Mouse (Mus musculus) intestine, embryonic 14.5 days (tissue): ENCODE data around the gene Gm11168. TPM values are rescaled to one million over a fixed set of nuclear protein-coding genes. Genes with fewer than 3 reads are reported as not detected.
"Not testable (repeated sequence)": the region's sequence is repeated elsewhere in the genome, so short reads cannot be mapped to it uniquely, and the experiment has no call there.

ENCODE experiments used
- ATAC-seq: fragments of 200-750 bp; cut with Nextera tagmentation; replicated peaks from 2 replicates; pipeline ENCODE4 v1.8.0; 2017; ENCODE audit warnings: low read depth, moderate number of reproducible peaks, moderate TSS enrichment, moderate library complexity; ENCODE audit not compliant: low FRiP score, low TSS enrichment
- DNase-seq: peaks from one replicate; pipeline ENCODE4 v3.0.0-alpha.2; 2018; ENCODE audit warnings: low spot score
- H3K27ac ChIP-seq: fragments of 300-500 bp; sonication (generic); 2 replicates; pipeline ENCODE4 v1.5.1; 2014; ENCODE audit warnings: low read depth, mild to moderate bottlenecking, control low read depth
- H3K27me3 ChIP-seq: fragments of 300-500 bp; sonication (generic); replicated peaks from 2 replicates; pipeline ENCODE4 v1.6.1; 2014; ENCODE audit warnings: low read length, control low read depth; ENCODE audit not compliant: control insufficient read depth, insufficient read depth
- H3K36me3 ChIP-seq: fragments of 300-500 bp; sonication (generic); 2 replicates; pipeline ENCODE4 v1.6.1; 2014; ENCODE audit warnings: low read length, control low read depth; ENCODE audit not compliant: control insufficient read depth, insufficient read depth
- H3K4me1 ChIP-seq: fragments of 300-500 bp; sonication (generic); replicated peaks from 2 replicates; pipeline ENCODE4 v1.6.1; 2014; ENCODE audit warnings: low read length, control low read depth, mixed read lengths; ENCODE audit not compliant: control insufficient read depth, insufficient read depth
- H3K4me2 ChIP-seq: fragments of 300-500 bp; sonication (generic); 2 replicates; pipeline ENCODE4 v1.6.1; 2014; ENCODE audit warnings: low read length
- H3K4me3 ChIP-seq: fragments of 300-500 bp; sonication (generic); 2 replicates; pipeline ENCODE4 v1.5.1; 2014; ENCODE audit warnings: low read depth, low read length, control low read depth, mixed read lengths
- H3K9ac ChIP-seq: fragments of 300-500 bp; sonication (generic); 2 replicates; pipeline ENCODE4 v1.6.1; 2014; ENCODE audit warnings: mild to moderate bottlenecking, low read length
- H3K9me3 ChIP-seq: fragments of 300-500 bp; sonication (generic); 2 replicates; pipeline ENCODE4 v1.6.1; 2016; ENCODE audit warnings: low read length, control low read depth; ENCODE audit not compliant: control insufficient read depth
- WGBS: fragments of 180-500 bp; shearing (Covaris S2); extraction: QIAGEN DNeasy Blood & Tissue Kit; methylation state at CpG from one replicate; pipeline ENCODE4 v1.1.7; 2014; 5-methylcytosine and 5-hydroxymethylcytosine counted together
- microRNA-seq: library from miRNA; unstranded; fragments of <30 nt; microRNA quantifications from one replicate; pipeline ENCODE4, GENCODE M21; 2016
- polyA plus RNA-seq: library from polyadenylated mRNA; unstranded; fragments of >200 nt; fragmentation: Nextera tagmentation; extraction: Ambion mirVana; gene quantifications from 2 replicates; pipeline ENCODE4 v1.2.1, GENCODE M21; 2014

The Gm11168 gene
- polyA plus RNA-seq, 1 experiment from 2014 or later: not detected

DNA sequence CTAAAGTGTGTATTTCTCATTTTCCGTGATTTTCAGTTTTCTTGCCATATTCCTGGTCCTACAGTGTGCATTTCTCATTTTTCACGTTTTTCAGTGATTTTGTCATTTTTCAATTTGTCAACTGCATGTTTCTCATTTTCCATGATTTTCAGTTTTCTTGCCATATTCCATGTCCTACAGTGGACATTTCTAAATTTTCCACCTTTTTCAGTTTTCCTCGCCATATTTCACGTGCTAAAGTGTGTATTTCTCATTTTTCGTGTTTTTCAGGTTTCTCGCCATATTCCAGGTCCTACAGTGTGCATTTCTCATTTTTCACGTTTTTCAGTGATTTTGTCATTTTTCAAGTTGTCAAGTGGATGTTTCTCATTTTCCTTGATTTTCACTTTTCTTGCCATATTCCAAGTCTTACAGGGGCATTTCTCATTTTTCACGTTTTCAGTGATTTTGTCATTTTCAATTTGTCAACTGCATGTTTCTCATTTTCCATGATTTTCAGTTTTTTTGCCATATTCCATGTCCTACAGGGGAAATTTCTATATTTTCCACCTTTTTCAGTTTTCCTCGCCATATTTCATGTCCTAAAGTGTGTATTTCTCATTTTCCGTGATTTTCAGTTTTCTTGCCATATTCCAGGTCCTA lies 27.7 kb downstream of the Gm11168 start:
- peak; percentile 89 for DNase-seq
- H3K4me1 ChIP-seq, H3K9me3 ChIP-seq, H3K36me3 ChIP-seq, H3K4me3 ChIP-seq, H3K4me2 ChIP-seq, H3K9ac ChIP-seq, ATAC-seq, H3K27ac ChIP-seq, H3K27me3 ChIP-seq: not testable (repeated sequence)
- 63% methylated on average over 2 of the region's 10 CpGs for WGBS

DNA sequence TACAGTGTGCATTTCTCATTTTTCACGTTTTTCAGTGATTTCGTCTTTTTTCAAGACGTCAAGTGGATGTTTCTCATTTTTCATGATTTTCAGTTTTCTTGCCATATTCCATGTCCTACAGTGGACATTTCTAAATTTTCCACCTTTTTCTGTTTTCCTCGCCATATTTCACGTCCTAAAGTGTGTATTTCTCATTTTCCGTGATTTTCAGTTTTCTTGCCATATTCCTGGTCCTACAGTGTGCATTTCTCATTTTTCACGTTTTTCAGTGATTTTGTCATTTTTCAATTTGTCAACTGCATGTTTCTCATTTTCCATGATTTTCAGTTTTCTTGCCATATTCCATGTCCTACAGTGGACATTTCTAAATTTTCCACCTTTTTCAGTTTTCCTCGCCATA lies 31.2 kb downstream of the Gm11168 start, which contains the start of gene Gm17535:
Gene Gm17535, plus strand, starts transcription at position 301 of the 400 bp plus-strand sequence.
- H3K4me2 ChIP-seq, H3K27me3 ChIP-seq, H3K9me3 ChIP-seq, H3K4me3 ChIP-seq, H3K36me3 ChIP-seq, H3K9ac ChIP-seq, ATAC-seq, DNase-seq, H3K4me1 ChIP-seq, H3K27ac ChIP-seq: not testable (repeated sequence)
- no CpG with 5 or more reads among the region's 8 CpGs for WGBS

DNA sequence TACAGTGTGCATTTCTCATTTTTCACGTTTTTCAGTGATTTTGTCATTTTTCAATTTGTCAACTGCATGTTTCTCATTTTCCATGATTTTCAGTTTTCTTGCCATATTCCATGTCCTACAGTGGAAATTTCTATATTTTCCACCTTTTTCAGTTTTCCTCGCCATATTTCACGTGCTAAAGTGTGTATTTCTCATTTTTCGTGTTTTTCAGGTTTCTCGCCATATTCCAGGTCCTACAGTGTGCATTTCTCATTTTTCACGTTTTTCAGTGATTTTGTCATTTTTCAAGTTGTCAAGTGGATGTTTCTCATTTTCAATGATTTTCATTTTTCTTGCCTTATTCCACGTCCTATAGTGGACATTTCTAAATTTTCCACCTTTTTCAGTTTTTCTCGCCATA lies 33.4 kb downstream of the Gm11168 start, which contains the start of gene Gm10715:
Gene Gm10715, plus strand, starts transcription at position 301 of the 400 bp plus-strand sequence.
- H3K4me3 ChIP-seq, H3K4me2 ChIP-seq, DNase-seq, H3K36me3 ChIP-seq, H3K9ac ChIP-seq, H3K27me3 ChIP-seq, ATAC-seq, H3K4me1 ChIP-seq, H3K9me3 ChIP-seq, H3K27ac ChIP-seq: not testable (repeated sequence)
- WGBS: 74% methylated on average over 6 of the region's 8 CpGs

DNA sequence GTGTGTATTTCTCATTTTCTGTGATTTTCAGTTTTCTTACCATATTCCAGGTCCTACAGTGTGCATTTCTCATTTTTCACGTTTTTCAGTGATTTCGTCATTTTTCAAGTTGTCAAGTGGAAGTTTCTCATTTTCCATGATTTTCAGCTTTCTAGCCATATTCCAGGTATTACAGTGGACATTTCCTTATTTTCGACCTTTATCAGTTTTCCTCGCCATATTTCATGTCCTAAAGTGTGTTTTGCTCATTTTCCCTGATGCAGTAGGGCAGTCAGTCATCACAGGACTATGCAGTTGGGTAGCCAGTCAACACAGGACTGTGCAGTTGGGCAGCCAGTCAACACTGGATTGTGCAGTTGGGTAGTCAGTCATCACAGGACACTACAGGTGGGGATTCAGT lies 35.0 kb downstream of the Gm11168 start:
- H3K4me3 ChIP-seq, H3K36me3 ChIP-seq, ATAC-seq, H3K27me3 ChIP-seq, H3K4me1 ChIP-seq, H3K9ac ChIP-seq, H3K9me3 ChIP-seq, DNase-seq, H3K27ac ChIP-seq, H3K4me2 ChIP-seq: not testable (repeated sequence)
- 60% methylated on average over 4 of the region's 4 CpGs for WGBS

Small RNAs within 50 kb of the gene (microRNA-seq; reads per million reads assigned to microRNA genes)
- not detected for gene Mir101c

Other genes starting within 250 kb of the Gm11168 start
- not detected in 2 replicates for gene Gm10722, start 2.4 kb upstream of the Gm11168 start, polyA plus RNA-seq
- gene Gm10721, start 9.8 kb downstream of the Gm11168 start, polyA plus RNA-seq: not detected in 2 replicates
- not detected in 2 replicates for gene Gm10720, start 12.3 kb downstream of the Gm11168 start, polyA plus RNA-seq
- gene Gm10719, start 14.1 kb downstream of the Gm11168 start, polyA plus RNA-seq: not detected in 2 replicates
- gene Gm10718, start 20.2 kb downstream of the Gm11168 start, polyA plus RNA-seq: 0.32 and 0.81 TPM in 2 replicates
- not detected in 2 replicates for gene Gm10717, start 22.1 kb downstream of the Gm11168 start, polyA plus RNA-seq
- gene Gm17535, start 31.3 kb downstream of the Gm11168 start, polyA plus RNA-seq: not detected in 2 replicates
- gene Gm10715, start 33.5 kb downstream of the Gm11168 start, polyA plus RNA-seq: not detected in 2 replicates